Mouse (Mus musculus) adipocyte (in vitro differentiated cells): ENCODE measurements around the gene Rprm.

ENCODE experiments used
- DNase-seq: peaks from one replicate; pipeline ENCODE4 v3.0.0-alpha.2; 2016; ENCODE audit warnings: low spot score

The Rprm gene

GRCm38 (mm10) chr2:54085430-54086087, at the start of gene Rprm:
Gene Rprm (minus strand): TSS chr2:54085552.
- no peak for DNase-seq

GRCm38 (mm10) chr2:54119305-54119704, 34.0 kb upstream of the Rprm start:
- DNase-seq: no peak

- DNase-seq: peak; percentile 62
Measured at GRCm38 (mm10) chr2:54118881-54119280, 33.5 kb upstream of the Rprm start.

- DNase-seq: no peak
Measured at GRCm38 (mm10) chr2:54111294-54111693, 25.9 kb upstream of the Rprm start.

GRCm38 (mm10) chr2:54106232-54106726, 20.9 kb upstream of the Rprm start:
- DNase-seq: no peak

GRCm38 (mm10) chr2:54099939-54100338, 14.6 kb upstream of the Rprm start:
- DNase-seq: no peak

- DNase-seq: no peak
Measured at GRCm38 (mm10) chr2:54092616-54093015, 7.3 kb upstream of the Rprm start.

GRCm38 (mm10) chr2:54086254-54086653, 902 bp upstream of the Rprm start:
- DNase-seq: no peak

GRCm38 (mm10) chr2:54084737-54085429, 469 bp downstream of the Rprm start:
- no peak for DNase-seq

- no peak for DNase-seq
Measured at GRCm38 (mm10) chr2:54083861-54084736, 1.3 kb downstream of the Rprm start.

- DNase-seq: no peak
Measured at GRCm38 (mm10) chr2:54078961-54079360, 6.4 kb downstream of the Rprm start.

GRCm38 (mm10) chr2:54071526-54071925, 13.8 kb downstream of the Rprm start:
- DNase-seq: no peak

- no peak for DNase-seq
Measured at GRCm38 (mm10) chr2:54062421-54062820, 22.9 kb downstream of the Rprm start.

- DNase-seq: no peak
Measured at GRCm38 (mm10) chr2:54061039-54061438, 24.3 kb downstream of the Rprm start.
